Mouse (Mus musculus) intestine, embryonic 15.5 days (tissue): ENCODE data around the gene Slc24a4. TPM values are rescaled to one million over a fixed set of nuclear protein-coding genes. Genes with fewer than 3 reads are reported as not detected.
"Not testable (repeated sequence)": the region's sequence is repeated elsewhere in the genome, so short reads cannot be mapped to it uniquely, and the experiment has no call there.

Source experiments
- ATAC-seq: fragments of 200-750 bp; cut with Nextera tagmentation; 2 replicates; pipeline ENCODE4 v1.8.0; 2017; ENCODE audit warnings: moderate TSS enrichment, moderate library complexity
- H3K27ac ChIP-seq: fragments of 300-500 bp; sonication (generic); 2 replicates; pipeline ENCODE4 v1.5.1; 2015; ENCODE audit warnings: mild to moderate bottlenecking, inconsistent platforms
- H3K27me3 ChIP-seq: fragments of 300-500 bp; sonication (generic); replicated peaks from 2 replicates; pipeline ENCODE4 v1.6.1; 2015; ENCODE audit warnings: inconsistent platforms
- H3K36me3 ChIP-seq: fragments of 300-500 bp; sonication (generic); 2 replicates; pipeline ENCODE4 v1.6.1; 2015; ENCODE audit warnings: inconsistent platforms
- H3K4me1 ChIP-seq: fragments of 300-500 bp; sonication (generic); replicated peaks from 2 replicates; pipeline ENCODE4 v1.6.1; 2015; ENCODE audit warnings: inconsistent platforms
- H3K4me2 ChIP-seq: fragments of 300-500 bp; sonication (generic); replicated peaks from 2 replicates; pipeline ENCODE4 v1.6.1; 2015; ENCODE audit warnings: mild to moderate bottlenecking, inconsistent platforms
- H3K4me3 ChIP-seq: fragments of 300-500 bp; sonication (generic); replicated peaks from 2 replicates; pipeline ENCODE4 v1.5.1; 2015; ENCODE audit warnings: inconsistent platforms
- H3K9ac ChIP-seq: fragments of 300-500 bp; sonication (generic); 2 replicates; pipeline ENCODE4 v1.6.1; 2015; ENCODE audit warnings: inconsistent platforms
- H3K9me3 ChIP-seq: fragments of 300-500 bp; sonication (generic); 2 replicates; pipeline ENCODE4 v1.6.1; 2016; ENCODE audit warnings: inconsistent platforms
- WGBS: fragments of 180-500 bp; shearing (Covaris S2); methylation state at CpG from one replicate; pipeline ENCODE4 v1.1.7; 2015; 5-methylcytosine and 5-hydroxymethylcytosine counted together
- polyA plus RNA-seq: library from polyadenylated mRNA; unstranded; fragments of >200 nt; fragmentation: Nextera tagmentation; extraction: Ambion mirVana; gene quantifications from 2 replicates; pipeline ENCODE4 v1.2.1, GENCODE M21; 2015

Gene Slc24a4
- polyA plus RNA-seq, 1 experiment from 2014 or later = 0.93 TPM

DNA sequence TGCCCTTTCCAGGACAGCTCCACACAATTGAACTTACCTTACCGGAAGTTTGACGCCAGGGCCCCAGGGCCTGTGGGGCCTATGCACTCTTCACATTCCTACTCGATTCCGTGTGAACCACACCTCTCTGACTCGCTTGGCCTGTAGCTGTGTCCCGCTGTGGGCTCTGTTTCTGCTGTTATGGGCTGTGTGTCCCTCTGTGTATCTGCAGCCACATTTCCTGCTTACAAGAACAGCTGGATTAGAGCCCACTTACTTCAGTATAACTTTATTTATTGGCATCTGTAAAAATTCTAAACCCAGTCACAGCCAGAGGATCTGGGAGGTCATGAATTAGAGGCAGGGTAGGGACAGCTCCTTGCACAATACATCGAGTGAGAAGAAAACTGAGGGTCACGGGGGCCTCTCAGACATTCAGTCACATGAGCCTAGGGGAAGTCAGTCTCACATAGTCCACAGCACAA lies 133.4 kb downstream of the Slc24a4 start:
- no peak overlapping the region for H3K4me2 ChIP-seq
- H3K27ac ChIP-seq = peak overlapping the region; percentile 52; the same call in 1 of the 2 replicates
- WGBS = 12% methylated on average over 8 of the region's 8 CpGs

DNA sequence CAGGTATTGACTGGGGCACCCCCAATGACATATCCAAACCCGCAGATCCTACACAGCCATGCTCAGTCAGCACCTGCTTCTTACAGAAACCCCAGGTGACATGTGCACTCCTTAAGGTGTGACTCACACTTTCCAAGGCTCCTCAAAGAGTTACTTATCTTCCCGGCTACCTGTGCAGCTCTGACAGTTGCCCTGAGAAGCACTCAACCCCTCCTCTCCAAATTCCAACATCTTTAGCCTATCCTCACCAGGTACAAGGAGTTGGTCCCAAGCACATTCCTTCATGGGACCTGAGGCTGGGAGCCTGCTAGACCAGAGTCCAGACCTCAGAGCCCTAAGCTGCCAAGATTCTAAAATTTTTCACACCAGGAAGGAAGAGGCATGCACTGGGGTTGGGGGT lies 134.3 kb downstream of the Slc24a4 start:
- Histone ChIP-seq H3K4me1 (peaks cover 7% of the 10 kb centered on the region), H3K27ac (0 out of 2 replicates have a peak overlapping the region, but pooled peaks have one; percentile 52), H3K27me3 (no peaks in the 10 kb centered on the region), H3K9ac (no peak overlapping the region), H3K4me3 (no peak overlapping the region), H3K4me2 (no peak overlapping the region), H3K36me3 (no peaks in the 10 kb centered on the region), H3K9me3 (no peaks in the 10 kb centered on the region)
- peak; percentile 35; the same call in 1 of the 2 replicates for ATAC-seq
- 87% methylated on average over 2 of the region's 2 CpGs for WGBS

More for the DNA sequence above, 133.4 kb downstream of the Slc24a4 start:
- no peak overlapping the region for H3K4me3 ChIP-seq
- no peak overlapping the region for H3K9ac ChIP-seq
- H3K4me1 ChIP-seq = peaks cover 7% of the 10 kb centered on the region
- no peaks in the 10 kb centered on the region for H3K9me3 ChIP-seq
- no peaks in the 10 kb centered on the region for H3K36me3 ChIP-seq
- H3K27me3 ChIP-seq = no peaks in the 10 kb centered on the region
- ATAC-seq = peak; percentile 92

DNA sequence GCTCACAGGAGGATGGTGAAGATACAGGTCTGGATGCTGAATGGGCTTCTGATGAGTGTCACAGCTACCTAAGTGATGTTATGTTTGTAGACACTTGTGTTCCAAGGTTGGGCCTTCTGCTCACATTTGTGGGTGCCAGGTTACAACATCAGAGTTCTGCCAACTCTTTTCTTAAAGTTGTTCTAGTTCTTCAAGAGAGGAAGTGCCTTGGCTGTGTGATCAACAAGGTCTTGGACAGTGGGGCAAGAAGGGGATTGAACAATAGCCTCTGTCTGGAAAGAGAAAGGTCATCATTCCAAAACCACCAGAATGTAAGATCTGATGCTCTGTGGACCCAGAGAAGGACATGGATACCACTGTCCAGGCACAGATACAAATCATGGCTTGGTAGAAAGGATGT lies 134.7 kb downstream of the Slc24a4 start:
- ATAC-seq = no peak
- Histone ChIP-seq H3K4me1 (peaks cover 7% of the 10 kb centered on the region), H3K9me3 (no peaks in the 10 kb centered on the region), H3K27ac (no peak overlapping the region), H3K4me2 (no peak overlapping the region), H3K9ac (no peak overlapping the region), H3K36me3 (no peaks in the 10 kb centered on the region), H3K27me3 (no peaks in the 10 kb centered on the region), H3K4me3 (no peak overlapping the region)

DNA sequence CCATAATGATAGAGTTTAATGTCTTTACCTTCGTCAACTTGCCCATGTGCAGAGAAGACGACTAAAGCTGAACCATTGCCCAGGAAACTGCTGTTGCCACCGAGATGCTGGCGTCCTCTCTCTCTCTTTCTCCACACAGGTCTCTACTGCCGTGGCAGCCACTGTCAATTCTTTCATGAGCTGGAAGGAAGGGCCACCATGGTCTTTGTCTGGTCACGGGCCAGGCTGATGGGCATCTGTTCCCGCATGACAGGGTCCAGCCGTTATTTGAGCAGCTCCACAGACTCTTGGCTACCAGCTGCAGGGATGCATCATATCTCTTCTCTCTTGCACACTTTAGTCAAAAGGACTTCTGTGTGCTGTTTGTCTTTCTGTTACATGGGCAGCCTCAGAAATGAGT lies 137.9 kb downstream of the Slc24a4 start:
- Histone ChIP-seq H3K4me1 (peaks cover 6% of the 10 kb centered on the region), H3K9ac (no peak overlapping the region), H3K4me3 (no peak overlapping the region), H3K4me2 (no peak overlapping the region), H3K27me3 (no peaks in the 10 kb centered on the region), H3K36me3 (no peaks in the 10 kb centered on the region), H3K9me3 (no peaks in the 10 kb centered on the region), H3K27ac (no peak overlapping the region)
- 92% methylated on average over 8 of the region's 8 CpGs for WGBS
- no peak for ATAC-seq

DNA sequence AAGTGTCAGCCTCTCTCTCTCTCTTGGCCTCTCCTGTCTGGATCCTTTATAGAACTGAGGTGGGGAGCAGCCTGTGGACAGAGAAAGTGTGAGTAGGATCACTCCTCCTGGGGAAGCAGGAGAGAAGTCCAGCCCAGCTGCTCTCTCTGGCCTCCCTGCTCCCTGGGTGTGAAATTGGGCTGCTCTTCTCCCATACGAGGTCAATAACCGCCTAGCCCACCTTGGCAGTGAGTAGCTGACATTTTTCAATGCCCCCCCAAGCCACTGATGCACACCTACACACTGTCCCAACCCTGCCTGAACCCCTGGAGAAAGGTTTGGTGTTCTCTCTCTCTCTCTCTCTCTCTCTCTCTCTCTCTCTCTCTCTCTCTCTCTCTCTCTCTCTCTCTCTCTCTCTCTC lies 140.6 kb downstream of the Slc24a4 start:
- no peak overlapping the region for H3K27ac ChIP-seq
- H3K4me2 ChIP-seq = no peak overlapping the region
- no peaks in the 10 kb centered on the region for H3K36me3 ChIP-seq
- WGBS = 64% methylated on average over 2 of the region's 2 CpGs
- H3K27me3 ChIP-seq = no peaks in the 10 kb centered on the region
- no peak for ATAC-seq
- H3K9ac ChIP-seq = no peak overlapping the region
- H3K9me3 ChIP-seq = no peaks in the 10 kb centered on the region
- H3K4me3 ChIP-seq = no peak overlapping the region
- no peaks in the 10 kb centered on the region for H3K4me1 ChIP-seq

DNA sequence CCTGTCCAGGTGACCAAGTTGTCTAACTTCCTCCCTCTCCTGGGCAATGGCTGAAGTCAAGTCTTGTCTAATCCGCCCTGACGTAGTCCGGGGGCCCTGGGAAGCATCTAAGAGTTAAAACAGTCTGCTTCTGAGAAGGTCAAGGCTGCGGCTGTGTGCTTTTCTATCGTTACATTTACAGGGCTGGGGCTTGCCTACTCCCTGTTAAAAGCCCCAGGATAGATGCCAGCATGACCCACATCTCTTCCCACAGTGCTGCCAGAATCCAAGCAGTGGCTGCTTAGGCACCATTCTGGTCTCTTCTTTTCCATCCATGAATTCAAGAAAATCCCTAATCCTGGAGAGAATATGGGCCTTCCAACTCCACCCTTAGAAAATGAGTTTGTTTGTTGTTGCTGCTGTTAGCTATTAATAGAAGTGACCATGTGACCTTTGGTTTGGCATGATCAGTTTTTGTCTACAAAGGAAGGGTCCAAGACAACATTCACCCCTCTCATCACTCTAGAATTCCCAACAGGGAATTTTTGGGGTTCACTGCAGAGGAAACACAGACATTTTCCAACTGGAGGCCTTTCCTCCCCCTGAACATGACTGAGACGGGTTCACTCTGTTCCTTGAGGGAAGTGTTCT lies 142.4 kb downstream of the Slc24a4 start:
- ATAC-seq = no peak
- Histone ChIP-seq H3K27me3 (no peaks in the 10 kb centered on the region), H3K4me3 (no peak overlapping the region), H3K4me2 (no peak overlapping the region), H3K4me1 (0 out of 2 replicates have a peak, but pooled peaks cover under 1% of the 10 kb centered on the region), H3K27ac (no peak overlapping the region), H3K9ac (no peak overlapping the region), H3K36me3 (no peaks in the 10 kb centered on the region), H3K9me3 (no peaks in the 10 kb centered on the region)
- 65% methylated on average over 6 of the region's 6 CpGs for WGBS

DNA sequence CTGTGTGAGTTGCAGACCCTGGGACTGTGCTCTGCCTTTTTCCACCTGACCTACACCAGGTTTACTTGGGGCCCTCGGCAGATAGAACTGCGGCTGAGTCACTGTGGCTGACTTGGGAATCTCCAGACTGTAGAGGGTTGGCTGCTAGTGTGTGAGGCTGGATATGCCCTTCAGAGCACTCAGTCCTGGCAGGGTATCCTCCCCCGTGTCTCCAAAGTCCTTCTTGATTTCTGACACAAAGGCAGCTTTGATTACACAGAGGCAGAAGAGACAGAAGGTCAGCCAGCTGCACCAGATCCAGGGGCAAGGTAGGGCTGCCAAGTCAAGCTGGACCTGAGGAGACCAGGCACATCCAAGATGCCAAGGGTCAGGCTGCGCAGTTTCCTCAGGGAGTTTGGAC lies 142.9 kb downstream of the Slc24a4 start:
- Histone ChIP-seq H3K4me1 (0 out of 2 replicates have a peak, but pooled peaks cover 2% of the 10 kb centered on the region), H3K4me2 (no peak overlapping the region), H3K9ac (no peak overlapping the region), H3K36me3 (no peaks in the 10 kb centered on the region), H3K4me3 (no peak overlapping the region), H3K27ac (no peak overlapping the region), H3K27me3 (no peaks in the 10 kb centered on the region), H3K9me3 (no peaks in the 10 kb centered on the region)
- ATAC-seq = no peak
- 63% methylated on average over 4 of the region's 4 CpGs for WGBS

DNA sequence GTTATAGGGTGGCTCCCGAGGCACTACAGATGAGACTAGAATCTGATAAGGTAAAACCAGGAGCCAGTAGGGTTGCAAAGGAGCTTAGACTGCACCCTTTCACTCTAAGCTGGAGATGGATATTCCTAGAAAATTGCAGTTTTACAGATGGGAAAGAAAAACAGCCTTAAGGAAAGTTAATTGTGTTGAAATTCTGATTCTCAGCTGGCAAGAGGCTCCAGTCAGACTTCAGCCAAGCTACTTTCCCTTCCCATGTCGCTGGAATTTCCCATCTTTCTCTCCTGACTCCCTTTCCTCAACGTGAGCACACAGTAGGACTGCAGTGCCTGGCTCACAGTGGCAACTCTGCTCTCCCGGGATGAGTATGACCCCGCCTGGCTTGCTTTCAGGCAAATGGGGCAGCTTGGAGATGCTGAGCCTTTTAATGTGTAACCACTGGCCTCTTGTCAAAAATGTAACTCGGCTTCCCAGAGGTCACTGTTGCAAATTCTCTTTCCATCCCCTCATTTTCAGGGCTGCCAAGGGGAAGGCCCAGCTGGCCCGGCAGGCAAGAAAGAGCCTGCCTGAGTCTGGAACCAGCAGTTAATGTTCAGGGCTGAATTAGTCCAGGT lies 147.4 kb downstream of the Slc24a4 start:
- no peaks in the 10 kb centered on the region for H3K36me3 ChIP-seq
- H3K4me3 ChIP-seq = no peak overlapping the region
- H3K9ac ChIP-seq = no peak overlapping the region
- 45% methylated on average over 7 of the region's 7 CpGs for WGBS
- no peaks in the 10 kb centered on the region for H3K9me3 ChIP-seq
- 0 out of 2 replicates have a peak, but pooled peaks cover 2% of the 10 kb centered on the region for H3K4me1 ChIP-seq
- no peak for ATAC-seq
- no peak overlapping the region for H3K4me2 ChIP-seq
- peak overlapping the region; percentile 29; the same call in 1 of the 2 replicates for H3K27ac ChIP-seq
- no peaks in the 10 kb centered on the region for H3K27me3 ChIP-seq

DNA sequence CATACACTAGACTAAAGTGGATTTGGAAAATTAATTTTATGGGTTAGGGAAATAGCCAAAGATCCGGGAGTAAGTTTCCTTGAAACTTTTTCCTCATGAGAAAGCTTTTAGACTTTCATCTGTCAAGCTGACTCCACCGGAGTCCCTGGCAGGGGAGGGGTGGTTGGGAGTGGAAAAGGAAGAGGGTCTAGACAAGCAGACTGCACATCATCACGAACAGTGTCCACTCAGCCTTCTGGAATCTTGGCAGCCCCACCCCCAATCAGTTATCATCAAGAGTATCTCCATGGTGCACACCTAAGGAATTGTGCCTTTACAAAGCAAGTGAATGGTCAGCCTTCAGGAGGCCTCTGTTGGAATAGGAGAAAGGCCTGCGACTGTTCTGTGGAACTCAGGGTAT lies 151.8 kb downstream of the Slc24a4 start:
- ATAC-seq, H3K4me2 ChIP-seq, H3K4me3 ChIP-seq, H3K36me3 ChIP-seq, H3K27me3 ChIP-seq, H3K9ac ChIP-seq, H3K27ac ChIP-seq, H3K9me3 ChIP-seq: not testable (repeated sequence)
- 55% methylated on average over 4 of the region's 4 CpGs for WGBS
- H3K4me1 ChIP-seq = peaks cover 16% of the 10 kb centered on the region

DNA sequence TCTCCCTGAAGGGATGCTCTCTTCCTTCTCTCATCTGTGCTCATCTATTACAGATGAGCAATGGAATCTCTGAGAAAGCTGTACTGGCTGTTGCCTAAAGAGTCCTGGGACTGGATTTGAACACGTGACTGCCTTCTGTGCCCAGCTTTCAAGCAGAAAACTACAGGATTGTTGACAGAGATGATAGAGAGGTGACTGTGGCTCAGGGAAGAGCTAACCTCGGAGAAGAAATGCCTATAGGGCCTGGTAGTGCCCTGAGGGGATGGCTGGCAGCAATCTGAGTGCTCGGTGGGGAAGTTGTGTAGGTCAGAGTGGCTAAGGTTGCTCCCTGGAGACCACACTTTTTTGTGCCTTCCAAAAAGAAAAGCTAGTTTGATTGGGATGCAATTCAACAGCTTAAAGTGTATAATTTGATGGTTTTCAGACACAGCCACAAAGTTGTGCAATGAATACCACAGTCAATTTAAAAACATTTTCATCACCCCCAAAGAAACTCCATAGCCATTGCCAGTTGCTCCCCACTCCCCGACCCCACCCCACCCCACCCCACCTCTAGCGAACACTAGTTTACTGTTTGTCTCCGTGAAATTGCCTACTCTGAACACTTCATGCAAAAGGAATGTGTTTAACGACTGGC lies 152.5 kb downstream of the Slc24a4 start:
- no peaks in the 10 kb centered on the region for H3K36me3 ChIP-seq
- H3K4me2 ChIP-seq = no peak overlapping the region
- H3K4me3 ChIP-seq = no peak overlapping the region
- H3K4me1 ChIP-seq = peaks cover 21% of the 10 kb centered on the region
- no peak for ATAC-seq
- no peak overlapping the region for H3K27ac ChIP-seq
- WGBS = 54% methylated on average over 7 of the region's 7 CpGs
- no peaks in the 10 kb centered on the region for H3K27me3 ChIP-seq
- no peak overlapping the region for H3K9ac ChIP-seq
- H3K9me3 ChIP-seq = no peaks in the 10 kb centered on the region

DNA sequence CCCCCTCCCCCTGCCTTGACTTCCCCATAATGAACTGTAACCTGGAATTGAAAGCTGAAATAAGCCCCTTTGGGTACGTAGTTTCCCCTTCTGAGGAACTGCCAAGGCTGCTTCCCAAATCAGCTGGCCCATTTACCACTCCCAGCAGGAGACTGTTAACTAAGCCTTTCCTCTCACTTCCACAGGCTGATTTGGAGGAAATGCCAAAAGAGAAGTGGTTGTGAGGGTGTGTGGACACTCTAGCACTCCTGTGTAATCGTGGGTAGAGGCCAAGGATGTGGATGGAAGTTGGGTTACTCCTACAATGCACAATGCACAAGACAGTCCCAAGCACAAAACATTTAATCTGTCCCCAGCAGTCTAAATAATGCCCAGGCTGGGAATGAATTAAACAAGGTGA lies 153.6 kb downstream of the Slc24a4 start:
- peaks cover 31% of the 10 kb centered on the region for H3K4me1 ChIP-seq
- no peak overlapping the region for H3K27ac ChIP-seq
- no peaks in the 10 kb centered on the region for H3K9me3 ChIP-seq
- no peaks in the 10 kb centered on the region for H3K36me3 ChIP-seq
- no peak overlapping the region for H3K9ac ChIP-seq
- peak overlapping the region; percentile 67 for H3K4me3 ChIP-seq
- H3K27me3 ChIP-seq = no peaks in the 10 kb centered on the region
- peak overlapping the region; percentile 85 for H3K4me2 ChIP-seq
- no peak for ATAC-seq
- WGBS = 69% methylated on average over 2 of the region's 2 CpGs

DNA sequence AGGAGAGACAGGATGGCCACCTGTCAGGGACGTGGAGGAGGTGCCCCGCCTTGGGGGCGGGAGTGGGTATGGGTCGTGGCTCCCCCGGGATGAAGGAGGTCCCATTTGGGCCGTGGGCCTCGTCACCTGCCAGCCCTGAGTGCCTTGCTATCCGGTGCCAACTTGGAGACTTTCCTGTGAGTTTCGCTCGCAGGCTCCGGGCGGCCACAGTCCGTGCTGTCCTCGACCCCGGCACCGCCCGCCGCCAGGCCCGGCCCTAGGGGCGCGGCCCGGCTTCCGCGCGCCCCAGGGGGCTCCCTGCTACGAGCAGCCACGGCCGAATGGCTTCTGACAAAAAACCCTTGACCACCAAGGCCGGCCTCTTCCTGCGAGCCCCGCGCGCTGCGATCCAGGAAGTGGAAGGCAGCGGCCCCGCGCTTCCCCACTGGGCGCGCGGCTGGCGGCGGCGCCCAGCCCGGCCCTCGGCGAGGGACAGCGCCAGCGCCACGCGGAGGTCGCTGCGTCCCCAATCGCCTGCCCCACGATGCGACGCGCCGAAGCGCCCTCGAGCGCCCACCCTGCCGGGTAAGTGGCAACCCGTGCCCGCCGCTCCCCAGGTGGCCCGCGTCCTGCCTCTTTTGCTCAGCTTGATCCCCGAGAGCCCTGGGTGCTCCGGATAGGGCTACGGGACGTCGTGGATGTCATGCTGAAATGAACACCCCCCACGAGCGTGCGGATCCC lies 154.4 kb downstream of the Slc24a4 start, which contains the start of gene Rin3:
Rin3 (plus strand) TSS at position 286 of the 720 bp plus-strand sequence.
- peak; percentile 74 for ATAC-seq
- WGBS = under 1% methylated on average over 75 of the region's 75 CpGs
- H3K4me1 ChIP-seq = peaks cover 38% of the 10 kb centered on the region
- no peaks in the 10 kb centered on the region for H3K27me3 ChIP-seq
- H3K9ac ChIP-seq = peak within 1 kb of the TSS; percentile 77
- H3K9me3 ChIP-seq = no peaks in the 10 kb centered on the region
- H3K27ac ChIP-seq = peak within 1 kb of the TSS; percentile 86
- H3K4me3 ChIP-seq = peak within 1 kb of the TSS; percentile 67
- peak within 1 kb of the TSS; percentile 85 for H3K4me2 ChIP-seq
- no peaks in the 10 kb centered on the region for H3K36me3 ChIP-seq
